Comparison of ENCODE assay signal across 1 mouse cellular context in genomic region chr15:6653046-6653445, GRCm38 (mm10).
TF ChIP-seq lines count a peak whose summit lies in the region.

No protein-coding gene starts in this region.

TF ChIP-seq in MEL, 35 proteins besides CTCF, POLR2A, EP300 and RAD21 (continued from another document):
- TF ChIP-seq CHD1 (IDR thresholded peaks at IDR 0.05; ENCODE audit: low read depth, low read length) (no peak), E2F4 (IDR thresholded peaks at IDR 0.05; ENCODE audit: borderline replicate concordance, low read depth, low read length) (no peak), GATA1 (IDR thresholded peaks at IDR 0.05; ENCODE audit: low read depth, low read length) (peak; percentile 97), SMC3 (IDR thresholded peaks at IDR 0.05; ENCODE audit: low read depth, low read length) (no peak), ZMIZ1 (IDR thresholded peaks at IDR 0.05; ENCODE audit: low read depth, low read length) (no peak), CHD2 (IDR thresholded peaks at IDR 0.05; ENCODE audit: low read length) (no peak), GABPA (IDR thresholded peaks at IDR 0.05; ENCODE audit: low read depth, low read length) (no peak), ZNF384 (IDR thresholded peaks at IDR 0.05; ENCODE audit: low read depth, low read length) (no peak), TAL1 (IDR thresholded peaks at IDR 0.05; ENCODE audit: low read length) (peak; percentile 42), ELF1 (IDR thresholded peaks at IDR 0.05; ENCODE audit: low read depth, low read length) (no peak), HCFC1 (IDR thresholded peaks at IDR 0.05; ENCODE audit: low read depth, low read length) (no peak), POLR2AphosphoS5 (IDR thresholded peaks at IDR 0.05; ENCODE audit: borderline replicate concordance, low read depth, low read length) (no peak), NELFE (IDR thresholded peaks at IDR 0.05; ENCODE audit: low read depth, low read length) (no peak), MAFK (IDR thresholded peaks at IDR 0.05; ENCODE audit: borderline replicate concordance, low read depth, low read length) (no peak; the same call in 1 of the 2 replicates)
